Mouse (Mus musculus) embryo, embryonic 11 days (tissue): ENCODE measurements around the gene Gm21292.
"Not testable (repeated sequence)": the region's sequence is repeated elsewhere in the genome, so short reads cannot be mapped to it uniquely, and the experiment has no call there.

Experiments
- DNase-seq: peaks from one replicate; pipeline ENCODE4 v3.0.0-alpha.2; 2015

Gene Gm21292

DNA sequence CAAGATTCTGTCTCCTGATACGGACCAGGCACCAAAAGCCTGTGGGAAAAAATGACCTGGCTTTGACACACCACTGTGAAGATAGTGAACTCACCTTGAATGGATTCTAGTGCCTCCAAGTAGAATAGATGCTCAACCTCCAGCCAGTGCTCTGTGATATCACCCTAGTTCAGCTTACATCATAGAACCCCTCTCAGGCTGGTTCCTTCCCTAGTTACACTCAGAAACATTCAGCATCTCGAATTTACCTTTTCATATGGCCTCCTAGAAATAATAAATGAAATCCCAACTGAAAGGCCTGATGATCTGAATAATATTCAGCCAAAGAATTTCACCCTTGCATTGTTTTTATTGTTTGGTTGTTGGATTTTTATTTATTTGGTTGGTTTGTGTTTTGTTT lies at the start of gene Gm21292:
Gene Gm21292 (minus strand): TSS at position 101 of the 400 bp plus-strand sequence.
- DNase-seq = not testable (repeated sequence)
